Mouse (Mus musculus) MEL (cell line): ENCODE measurements around the gene Ccr4. TPM values are rescaled to one million over a fixed set of nuclear protein-coding genes. Genes with fewer than 3 reads are reported as not detected.

Source experiments
- DNase-seq: peaks from one replicate; pipeline ENCODE4 v3.0.0; 2011; ENCODE audit warnings: low read depth, low spot score
- H3K27ac ChIP-seq: 2 replicates; pipeline ENCODE4 v1.5.1; 2012; ENCODE audit warnings: low read depth, mild to moderate bottlenecking, control low read depth, low read length, moderate library complexity; ENCODE audit not compliant: control insufficient read depth
- H3K27me3 ChIP-seq, 2 experiments: fragments of 150-350 bp in 1 of 2; sonication (generic) in 1 of 2; 2 replicates each; pipeline ENCODE4 v1.6.1; 2012; ENCODE audit warnings: low read length in 2 of 2, mild to moderate bottlenecking in 2 of 2, improper control_type of control experiment in 1 of 2, moderate library complexity in 1 of 2; ENCODE audit not compliant: insufficient read depth in 2 of 2, control insufficient read depth in 1 of 2
- H3K36me3 ChIP-seq, 2 experiments: 2 replicates each; pipeline ENCODE4 v1.6.1; 2012 to 2014; ENCODE audit warnings: low read length in 2 of 2, improper control_type of control experiment in 1 of 2, inconsistent platforms in 1 of 2, mild to moderate bottlenecking in 1 of 2; ENCODE audit not compliant: insufficient read depth in 2 of 2, control insufficient read depth in 1 of 2
- H3K4me1 ChIP-seq, 2 experiments: fragments of 150-350 bp in 1 of 2; sonication (generic) in 1 of 2; 2 replicates each; pipeline ENCODE4 v1.6.1; 2012; ENCODE audit warnings: low read length in 2 of 2, improper control_type of control experiment in 1 of 2, mild to moderate bottlenecking in 1 of 2; ENCODE audit not compliant: insufficient read depth in 2 of 2, control insufficient read depth in 1 of 2
- H3K4me3 ChIP-seq, 2 experiments: fragments of 150-350 bp in 1 of 2; sonication (generic) in 1 of 2; 2 replicates each; pipeline ENCODE4 v1.5.1; 2012; ENCODE audit warnings: low read depth in 2 of 2, low read length in 2 of 2, mild to moderate bottlenecking in 2 of 2, moderate library complexity in 2 of 2, control low read depth in 1 of 2, improper control_type of control experiment in 1 of 2; ENCODE audit not compliant: control insufficient read depth in 1 of 2, insufficient read depth in 1 of 2
- H3K79me2 ChIP-seq: 2 replicates; pipeline ENCODE4 v1.6.1; 2012; ENCODE audit warnings: mild to moderate bottlenecking, low read length, moderate library complexity; ENCODE audit not compliant: control insufficient read depth, poor library complexity, insufficient read depth
- H3K9ac ChIP-seq: 2 replicates; pipeline ENCODE4 v1.6.1; 2012; ENCODE audit warnings: low read depth, mild to moderate bottlenecking, control low read depth, low read length, moderate library complexity; ENCODE audit not compliant: control insufficient read depth, poor library complexity, severe bottlenecking
- H3K9me3 ChIP-seq: fragments of 150-350 bp; sonication (generic); replicated peaks from 2 replicates; pipeline ENCODE4 v1.6.1; 2012; ENCODE audit warnings: mild to moderate bottlenecking, low read length, improper control_type of control experiment, moderate library complexity; ENCODE audit not compliant: insufficient read depth
- BHLHE40 ChIP-seq: IDR thresholded peaks from 2 replicates; pipeline ENCODE4 v1.6.1; 2012; ENCODE audit warnings: low read depth, mild to moderate bottlenecking, inconsistent platforms, low read length, improper control_type of control experiment, borderline replicate concordance
- CHD2 ChIP-seq: IDR thresholded peaks from 2 replicates; pipeline ENCODE4 v1.6.1; 2011; ENCODE audit warnings: low read length, improper control_type of control experiment
- CTCF ChIP-seq, 3 experiments: IDR thresholded peaks in 2 of 3; conservative IDR thresholded peaks in 1 of 3; 2 replicates each; pipeline ENCODE4 v1.5.1; 2011 to 2012; ENCODE audit warnings: low read length in 3 of 3, low read depth in 2 of 3, mild to moderate bottlenecking in 2 of 3, improper control_type of control experiment in 1 of 3, inconsistent platforms in 1 of 3, mixed read lengths in 1 of 3, moderate library complexity in 1 of 3; ENCODE audit not compliant: control insufficient read depth in 1 of 3, insufficient read depth in 1 of 3, poor library complexity in 1 of 3, severe bottlenecking in 1 of 3
- ELF1 ChIP-seq: IDR thresholded peaks from 2 replicates; pipeline ENCODE4 v1.6.1; 2014; ENCODE audit warnings: low read depth, mild to moderate bottlenecking, inconsistent platforms, low read length, improper control_type of control experiment, moderate library complexity
- EP300 ChIP-seq, 2 experiments: IDR thresholded peaks; 2 replicates each; pipeline ENCODE4 v1.6.1; 2011; ENCODE audit warnings: improper control_type of control experiment in 2 of 2, low read length in 2 of 2, low read depth in 1 of 2, mild to moderate bottlenecking in 1 of 2
- ETS1 ChIP-seq: IDR thresholded peaks from 2 replicates; pipeline ENCODE4 v1.6.1; 2012; ENCODE audit warnings: low read depth, mild to moderate bottlenecking, inconsistent platforms, low read length, improper control_type of control experiment, moderate library complexity
- GABPA ChIP-seq: IDR thresholded peaks from 2 replicates; pipeline ENCODE4 v1.6.1; 2012; ENCODE audit warnings: low read depth, mild to moderate bottlenecking, inconsistent platforms, low read length, improper control_type of control experiment, moderate library complexity
- JUND ChIP-seq: IDR thresholded peaks from 2 replicates; pipeline ENCODE4 v1.6.1; 2011; ENCODE audit warnings: low read depth, mild to moderate bottlenecking, improper control_type of control experiment, low read length
- KAT2A ChIP-seq: conservative IDR thresholded peaks from 2 replicates; pipeline ENCODE4 v1.6.1; 2012; ENCODE audit warnings: low read depth, low read length, improper control_type of control experiment, inconsistent platforms
- MAZ ChIP-seq: IDR thresholded peaks from 2 replicates; pipeline ENCODE4 v1.6.1; 2012; ENCODE audit warnings: low read depth, mild to moderate bottlenecking, inconsistent platforms, low read length, improper control_type of control experiment
- MYC ChIP-seq: IDR thresholded peaks from 2 replicates; pipeline ENCODE4 v1.6.1; 2011; ENCODE audit warnings: low read depth, mild to moderate bottlenecking, low read length, improper control_type of control experiment, moderate library complexity
- NRF1 ChIP-seq: IDR thresholded peaks from 2 replicates; pipeline ENCODE4 v1.6.1; 2014; ENCODE audit warnings: low read depth, mild to moderate bottlenecking, inconsistent platforms, low read length, improper control_type of control experiment, moderate library complexity; ENCODE audit not compliant: poor library complexity, insufficient read depth, severe bottlenecking
- POLR2A ChIP-seq, 2 experiments: IDR thresholded peaks; 2 replicates each; pipeline ENCODE4 v1.6.1; 2011 to 2012; ENCODE audit warnings: low read length in 2 of 2, mild to moderate bottlenecking in 2 of 2, control low read depth in 1 of 2, improper control_type of control experiment in 1 of 2, low read depth in 1 of 2, moderate library complexity in 1 of 2; ENCODE audit not compliant: control insufficient read depth in 1 of 2, insufficient read depth in 1 of 2, poor library complexity in 1 of 2
- SIN3A ChIP-seq: IDR thresholded peaks from 2 replicates; pipeline ENCODE4 v1.6.1; 2012; ENCODE audit warnings: low read length, improper control_type of control experiment, inconsistent platforms
- SMC3 ChIP-seq: IDR thresholded peaks from 2 replicates; pipeline ENCODE4 v1.6.1; 2011; ENCODE audit warnings: low read depth, low read length, improper control_type of control experiment
- ZKSCAN1 ChIP-seq: IDR thresholded peaks from 2 replicates; pipeline ENCODE4 v1.6.1; 2012; ENCODE audit warnings: low read depth, mild to moderate bottlenecking, inconsistent platforms, low read length, improper control_type of control experiment, moderate library complexity
- polyA plus RNA-seq, 2 experiments: library from polyadenylated mRNA; stranded (reverse) in 1 of 2; unstranded in 1 of 2; fragments of >175 nt in 1 of 2; fragments of >200 nt in 1 of 2; gene quantifications; 2 replicates each; pipeline versions ENCODE4 v1.2.1 to v1.2.4; 2012; ENCODE audit warnings: low replicate concordance in 2 of 2, low read depth in 1 of 2; ENCODE audit not compliant: insufficient read length in 2 of 2, insufficient read depth in 1 of 2, missing spikeins in 1 of 2
- total RNA-seq: library from RNA; depleted of rRNA; stranded (reverse); fragments of 300-350 nt; gene quantifications from 2 replicates; pipeline ENCODE4 v1.2.3, GENCODE M21; 2012

Ccr4 gene
- total and polyA plus RNA-seq, 3 experiments = 0.15 TPM; not detected in 2

GRCm38 (mm10) chr9:114448700-114449099, 56.0 kb downstream of the Ccr4 start:
- Histone ChIP-seq H3K27me3 (no peaks in the 10 kb centered on the region), H3K36me3 (no peaks in the 10 kb centered on the region), H3K9ac (no peak overlapping the region), H3K4me3 (no peak overlapping the region), H3K9me3 (no peaks in the 10 kb centered on the region), H3K27ac (no peak overlapping the region), H3K4me1 (no peaks in the 10 kb centered on the region), H3K79me2 (no peaks in the 10 kb centered on the region)
- DNase-seq = no peak
- TF ChIP-seq NRF1 (no peak), ELF1 (no peak), SIN3A (no peak), CHD2 (no peak), KAT2A (no peak), MYC (no peak), EP300 (IDR thresholded peaks at IDR 0.05; ENCODE audit: low read depth in 1 of 2, low read length in 2 of 2) (no peak)

- H3K36me3 ChIP-seq = no peaks in the 10 kb centered on the region
- no peaks in the 10 kb centered on the region for H3K79me2 ChIP-seq
- TF ChIP-seq BHLHE40 (no peak), EP300 (IDR thresholded peaks at IDR 0.05; ENCODE audit: low read depth in 1 of 2, low read length in 2 of 2) (no peak), ZKSCAN1 (no peak), JUND (no peak), SMC3 (no peak), ETS1 (no peak), CTCF (IDR thresholded peaks at IDR 0.05 in 2 of 3, conservative IDR thresholded peaks at IDR 0.05 in 1 of 3; ENCODE audit: control insufficient read depth in 1 of 3, insufficient read depth in 1 of 3, low read depth in 2 of 3, low read length in 3 of 3, poor library complexity in 1 of 3, severe bottlenecking in 1 of 3) (no peak), POLR2A (IDR thresholded peaks at IDR 0.05; ENCODE audit: control insufficient read depth in 1 of 2, insufficient read depth in 1 of 2, low read depth in 1 of 2, low read length in 2 of 2, poor library complexity in 1 of 2) (no peak), MAZ (no peak), GABPA (no peak)
- no peaks in the 10 kb centered on the region for H3K27me3 ChIP-seq
- no peaks in the 10 kb centered on the region for H3K9me3 ChIP-seq
- no peak overlapping the region for H3K9ac ChIP-seq
- H3K4me1 ChIP-seq = no peaks in the 10 kb centered on the region
- DNase-seq = no peak
- no peak overlapping the region for H3K4me3 ChIP-seq
- H3K27ac ChIP-seq = no peak overlapping the region
Observed at GRCm38 (mm10) chr9:114446887-114447286, 57.8 kb downstream of the Ccr4 start.

- no peak overlapping the region for H3K27ac ChIP-seq
- H3K9ac ChIP-seq = no peak overlapping the region
- H3K79me2 ChIP-seq = no peaks in the 10 kb centered on the region
- TF ChIP-seq MAZ = no peak
- H3K4me3 ChIP-seq = no peak overlapping the region
- H3K36me3 ChIP-seq = no peaks in the 10 kb centered on the region
- no peak for DNase-seq
- H3K9me3 ChIP-seq = no peaks in the 10 kb centered on the region
- no peaks in the 10 kb centered on the region for H3K27me3 ChIP-seq
- H3K4me1 ChIP-seq = no peaks in the 10 kb centered on the region
Observed at GRCm38 (mm10) chr9:114443351-114443750, 61.4 kb downstream of the Ccr4 start.
